26 mouse cellular contexts compared by ENCODE assay signal in the genomic region with DNA sequence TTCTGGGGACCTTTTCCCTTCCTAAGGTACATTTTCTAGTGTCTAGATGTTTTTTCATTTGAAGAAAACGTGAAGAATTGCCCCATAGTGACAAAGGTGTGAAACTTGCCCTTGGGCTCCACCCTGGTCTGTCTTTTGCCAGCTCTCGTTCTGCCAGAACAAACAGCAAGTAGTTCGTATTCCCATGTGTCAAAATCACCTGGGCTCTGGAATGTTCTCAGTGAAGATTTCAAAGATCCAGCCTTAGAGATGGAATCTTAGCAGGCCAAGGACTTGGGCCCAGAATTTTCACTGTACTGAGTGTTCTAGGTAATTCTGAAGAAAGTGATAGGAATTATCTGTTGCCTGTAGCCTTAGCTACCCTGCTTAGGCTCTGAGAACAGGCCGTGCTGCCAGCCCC. TPM values are rescaled to one million over a fixed set of nuclear protein-coding genes. Genes with fewer than 3 reads are reported as not detected.
DNase-seq lines count a peak whose midpoint lies in the region; ATAC-seq and TF ChIP-seq lines count a peak whose summit lies in the region.
"Had no signal": no experiment of that assay in that cellular context is flagged by ENCODE, and none has a peak within 500 bp of the region (broad histone marks: within the 10 kb centered on the region; RNA-seq: fewer than 3 reads in every experiment).

No protein-coding gene starts in this region.

- H3K36me3 ChIP-seq in heart, embryonic 11.5 days (ENCODE audit: control insufficient read depth, insufficient read depth, low read length): no peaks in the 10 kb centered on the region
- no peaks in the 10 kb centered on the region for H3K36me3 ChIP-seq in testis, adult 2 months (ENCODE audit: control insufficient read depth, insufficient read depth, low read length)
- no peaks in the 10 kb centered on the region for H3K36me3 ChIP-seq in midbrain, embryonic 16.5 days (ENCODE audit: control insufficient read depth, insufficient read depth, low read length)
- H3K36me3 ChIP-seq: embryonic facial prominence, embryonic 10.5 days; embryonic facial prominence, embryonic 12.5 days; forebrain, embryonic 10.5 days; forebrain, embryonic 12.5 days; G1E had no signal

- no peak overlapping the region for H3K27ac ChIP-seq in heart, embryonic 11.5 days (ENCODE audit: low read depth, low read length)
- no peak overlapping the region; the same call in 1 of the 2 replicates for H3K27ac ChIP-seq in testis, adult 2 months (ENCODE audit: control insufficient read depth, insufficient read depth, low read depth, low read length)
- no peak overlapping the region for H3K27ac ChIP-seq in midbrain, embryonic 16.5 days (ENCODE audit: low read length)
- H3K27ac ChIP-seq: embryonic facial prominence, embryonic 10.5 days; embryonic facial prominence, embryonic 12.5 days; forebrain, embryonic 10.5 days; forebrain, embryonic 12.5 days had no signal

- ATAC-seq in heart, embryonic 11.5 days (replicated peaks; ENCODE audit: insufficient number of reproducible peaks, low FRiP score, low TSS enrichment): no peak
- no peak for ATAC-seq in midbrain, embryonic 16.5 days
- ATAC-seq: activated CD4-positive, CD25-positive, alpha-beta regulatory T cell, adult 4 months; CD4-positive, CD25-positive, alpha-beta regulatory T cell, adult 4 months; forebrain, embryonic 14.5 days; forebrain, embryonic 16.5 days; Patski had no signal

- H3K4me2 ChIP-seq in heart, embryonic 11.5 days: no peak overlapping the region
- H3K4me2 ChIP-seq in midbrain, embryonic 16.5 days (ENCODE audit: low read length): no peak overlapping the region
- H3K4me2 ChIP-seq: embryonic facial prominence, embryonic 12.5 days; forebrain, embryonic 12.5 days had no signal

- H3K9me3 ChIP-seq in heart, embryonic 11.5 days (replicated peaks; ENCODE audit: control insufficient read depth, low read length): no peaks in the 10 kb centered on the region
- no peaks in the 10 kb centered on the region for H3K9me3 ChIP-seq in midbrain, embryonic 16.5 days (replicated peaks; ENCODE audit: control insufficient read depth, low read length, poor library complexity, severe bottlenecking)
- H3K9me3 ChIP-seq: embryonic facial prominence, embryonic 10.5 days; embryonic facial prominence, embryonic 12.5 days; forebrain, embryonic 10.5 days; forebrain, embryonic 12.5 days; G1E had no signal

- no peak for TF ChIP-seq CTCF in testis, adult 2 months (IDR thresholded peaks at IDR 0.05; ENCODE audit: control insufficient read depth, insufficient read depth, insufficient replicate concordance, low read depth, low read length)

- peak; percentile 41 for DNase-seq in heart, adult 11 months
- DNase-seq in testis, postnatal 10 days (ENCODE audit: low spot score): no peak
- DNase-seq in testis, postnatal 14 days (ENCODE audit: low spot score): peak; percentile 15
- DNase-seq: adrenal gland, adult 8-10 months; adrenal gland, postnatal 14 days; adrenal gland, postnatal 36 days; B cell, adult 2 months; cerebellum, adult 11-12 months; cerebellum, adult 2 months; cerebellum, adult 9-10 months; cerebellum, postnatal 10 days; cerebellum, postnatal 25 days had no signal

- no peaks in the 10 kb centered on the region for H3K4me1 ChIP-seq in heart, embryonic 11.5 days (ENCODE audit: control insufficient read depth, insufficient read depth, low read length)
- no peaks in the 10 kb centered on the region for H3K4me1 ChIP-seq in testis, adult 2 months (ENCODE audit: control insufficient read depth, insufficient read depth, low read length)
- H3K4me1 ChIP-seq in midbrain, embryonic 16.5 days (ENCODE audit: control insufficient read depth, insufficient read depth, low read length): no peaks in the 10 kb centered on the region
- H3K4me1 ChIP-seq: embryonic facial prominence, embryonic 10.5 days; embryonic facial prominence, embryonic 12.5 days; forebrain, embryonic 10.5 days; forebrain, embryonic 12.5 days had no signal

- H3K4me3 ChIP-seq in heart, embryonic 11.5 days (ENCODE audit: low read depth, low read length): no peak overlapping the region
- H3K4me3 ChIP-seq in testis, adult 2 months (ENCODE audit: control insufficient read depth, low read depth, low read length): peak overlapping the region; percentile 6; the same call in 1 of the 2 replicates
- no peak overlapping the region for H3K4me3 ChIP-seq in midbrain, embryonic 16.5 days (ENCODE audit: low read depth, low read length)
- H3K4me3 ChIP-seq: embryonic facial prominence, embryonic 10.5 days; embryonic facial prominence, embryonic 12.5 days; forebrain, embryonic 10.5 days; forebrain, embryonic 12.5 days had no signal

- no peaks in the 10 kb centered on the region for H3K27me3 ChIP-seq in heart, embryonic 11.5 days (ENCODE audit: control insufficient read depth, insufficient read depth, low read length)
- no peaks in the 10 kb centered on the region for H3K27me3 ChIP-seq in testis, adult 2 months (ENCODE audit: control insufficient read depth, insufficient read depth, low read length)
- H3K27me3 ChIP-seq in midbrain, embryonic 16.5 days (ENCODE audit: control insufficient read depth, insufficient read depth, low read depth, low read length): no peaks in the 10 kb centered on the region
- H3K27me3 ChIP-seq: CH12.LX; embryonic facial prominence, embryonic 12.5 days; forebrain, embryonic 12.5 days had no signal

- 61% methylated on average over 4 of the region's 4 CpGs for WGBS in heart, embryonic 11.5 days (ENCODE audit: insufficient replicate concordance)
- 73% methylated on average over 4 of the region's 4 CpGs for WGBS in midbrain, embryonic 16.5 days

- no peak overlapping the region for H3K9ac ChIP-seq in heart, embryonic 11.5 days (ENCODE audit: low read depth, low read length)
- H3K9ac ChIP-seq in midbrain, embryonic 16.5 days (ENCODE audit: low read depth, low read length): no peak overlapping the region
- H3K9ac ChIP-seq: embryonic facial prominence, embryonic 12.5 days; forebrain, embryonic 12.5 days had no signal

- TF ChIP-seq POLR2A in testis, adult 2 months (IDR thresholded peaks at IDR 0.05; ENCODE audit: control insufficient read depth, low read depth, low read length): no peak

RNA-seq across cellular contexts. Expression of a gene that starts 14.7 kb away (rescaled TPM):
- 77.3 and 92.1 TPM in 2 replicates for polyA plus RNA-seq in heart, embryonic 11.5 days (2014; fragmentation: Nextera tagmentation; extraction: Ambion mirVana)
- 7.0 and 10.1 TPM in 2 replicates for polyA plus RNA-seq in testis, adult 2 months (2012; rRNA removed)
- polyA plus RNA-seq in midbrain, embryonic 16.5 days (2015; fragmentation: Nextera tagmentation; extraction: Ambion mirVana): 77.5 and 79.4 TPM in 2 replicates
